Mouse (Mus musculus) erythroid progenitor cell, adult 5-6 weeks (primary cell): Measurements from ENCODE around the gene Pds5b. TPM values are rescaled to one million over a fixed set of nuclear protein-coding genes. Genes with fewer than 3 reads are reported as not detected.
"Not testable (repeated sequence)": the region's sequence is repeated elsewhere in the genome, so short reads cannot be mapped to it uniquely, and the experiment has no call there.

Experiments used
- ATAC-seq: replicated peaks from 2 replicates; pipeline ENCODE4 v1.8.0; 2016; ENCODE audit warnings: moderate number of reproducible peaks, mild to moderate bottlenecking, moderate TSS enrichment, inconsistent platforms; ENCODE audit not compliant: poor library complexity, low FRiP score, severe bottlenecking
- total RNA-seq, 2 experiments: library from RNA; stranded (forward) in 1 of 2; stranded (reverse) in 1 of 2; fragments of 150-400 nt in 1 of 2; fragments of 186-747, 209-891 nt in 1 of 2; gene quantifications; 2 replicates each; pipeline versions ENCODE4 v1.2.3 to v1.2.4; 2015 to 2017; ENCODE audit warnings: low replicate concordance in 2 of 2

The Pds5b gene
- total RNA-seq (2015; ENCODE audit: low replicate concordance) (65.6 and 75.5 TPM in 2 replicates), total RNA-seq (2017; ENCODE audit: low replicate concordance) (45.8 and 47.3 TPM in 2 replicates)

- peak; percentile 94 for ATAC-seq
These were observed at the start of gene Pds5b for GRCm38 (mm10) chr5:150673153-150673835. Gene Pds5b (plus strand): TSS chr5:150673739.

- ATAC-seq, result no peak
These were observed 48.0 kb upstream of the Pds5b start for GRCm38 (mm10) chr5:150625528-150625927.

- no peak for ATAC-seq
These were observed 44.3 kb upstream of the Pds5b start for GRCm38 (mm10) chr5:150629272-150629671.

- ATAC-seq, result no peak
These were observed 43.8 kb upstream of the Pds5b start for GRCm38 (mm10) chr5:150629692-150630091.

GRCm38 (mm10) chr5:150641440-150641839, 32.1 kb upstream of the Pds5b start:
- ATAC-seq, result peak; percentile 80

GRCm38 (mm10) chr5:150643390-150643789, 30.1 kb upstream of the Pds5b start:
- ATAC-seq, result not testable (repeated sequence)

- ATAC-seq, result no peak
These were observed 28.6 kb upstream of the Pds5b start for GRCm38 (mm10) chr5:150644926-150645325.

GRCm38 (mm10) chr5:150652578-150652977, 21.0 kb upstream of the Pds5b start:
- no peak for ATAC-seq

GRCm38 (mm10) chr5:150654548-150654947, 19.0 kb upstream of the Pds5b start:
- ATAC-seq, result no peak

GRCm38 (mm10) chr5:150659425-150659824, 14.1 kb upstream of the Pds5b start:
- ATAC-seq, result not testable (repeated sequence)

- ATAC-seq, result not testable (repeated sequence)
These were observed 13.2 kb upstream of the Pds5b start for GRCm38 (mm10) chr5:150660296-150660695.

- ATAC-seq, result not testable (repeated sequence)
These were observed 9.6 kb upstream of the Pds5b start for GRCm38 (mm10) chr5:150663926-150664325.

GRCm38 (mm10) chr5:150664794-150665131, 8.8 kb upstream of the Pds5b start:
- ATAC-seq, result no peak

- ATAC-seq, result peak; percentile 98
These were observed 8.2 kb upstream of the Pds5b start for GRCm38 (mm10) chr5:150665132-150665954.

- ATAC-seq, result not testable (repeated sequence)
These were observed 7.3 kb upstream of the Pds5b start, which contains the start of gene N4bp2l2 for GRCm38 (mm10) chr5:150666133-150666739. Gene N4bp2l2 (minus strand): TSS chr5:150666183.

- no peak for ATAC-seq
These were observed 4.8 kb upstream of the Pds5b start for GRCm38 (mm10) chr5:150668731-150669130.

GRCm38 (mm10) chr5:150672343-150672742, 1.2 kb upstream of the Pds5b start:
- ATAC-seq, result no peak

GRCm38 (mm10) chr5:150673880-150674621, 512 bp downstream of the Pds5b start:
- ATAC-seq, result peak; percentile 52

GRCm38 (mm10) chr5:150674866-150675265, 1.3 kb downstream of the Pds5b start:
- no peak for ATAC-seq

- ATAC-seq, result not testable (repeated sequence)
These were observed 9.3 kb downstream of the Pds5b start for GRCm38 (mm10) chr5:150682862-150683261.
